Mouse (Mus musculus) liver, embryonic 14.5 days (tissue): ENCODE results near the gene Gm49673.

ENCODE experiments used
- CTCF ChIP-seq: IDR thresholded peaks from 2 replicates; pipeline ENCODE4 v1.5.1; 2016; ENCODE audit warnings: antibody characterized with exemption, low read depth, control low read depth
- EP300 ChIP-seq: IDR thresholded peaks from 2 replicates; pipeline ENCODE4 v1.6.1; 2016; ENCODE audit warnings: antibody characterized with exemption, low read depth

DNA sequence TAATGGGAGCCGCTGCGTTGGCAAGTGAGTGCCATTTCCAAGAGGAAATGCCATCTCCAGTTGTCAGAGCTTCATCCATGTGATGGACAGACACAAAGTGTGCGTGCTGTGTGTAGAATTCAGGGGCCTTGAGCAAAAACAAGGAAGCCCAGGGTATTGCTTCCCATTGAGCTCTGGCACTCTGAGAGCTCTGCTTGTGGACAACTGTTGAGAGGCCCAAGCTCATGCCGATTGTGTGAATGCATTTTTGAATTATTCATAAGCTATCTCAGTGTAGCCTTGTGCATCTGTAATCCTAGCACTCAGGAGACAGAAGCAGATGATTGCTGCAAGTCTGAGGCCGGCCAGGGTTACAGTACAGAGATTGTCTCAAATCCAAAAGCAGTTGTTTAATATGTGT is 29.5 kb upstream of the Gm49673 start:
- TF ChIP-seq CTCF (no peak), EP300 (no peak)
